In the genomic region with DNA sequence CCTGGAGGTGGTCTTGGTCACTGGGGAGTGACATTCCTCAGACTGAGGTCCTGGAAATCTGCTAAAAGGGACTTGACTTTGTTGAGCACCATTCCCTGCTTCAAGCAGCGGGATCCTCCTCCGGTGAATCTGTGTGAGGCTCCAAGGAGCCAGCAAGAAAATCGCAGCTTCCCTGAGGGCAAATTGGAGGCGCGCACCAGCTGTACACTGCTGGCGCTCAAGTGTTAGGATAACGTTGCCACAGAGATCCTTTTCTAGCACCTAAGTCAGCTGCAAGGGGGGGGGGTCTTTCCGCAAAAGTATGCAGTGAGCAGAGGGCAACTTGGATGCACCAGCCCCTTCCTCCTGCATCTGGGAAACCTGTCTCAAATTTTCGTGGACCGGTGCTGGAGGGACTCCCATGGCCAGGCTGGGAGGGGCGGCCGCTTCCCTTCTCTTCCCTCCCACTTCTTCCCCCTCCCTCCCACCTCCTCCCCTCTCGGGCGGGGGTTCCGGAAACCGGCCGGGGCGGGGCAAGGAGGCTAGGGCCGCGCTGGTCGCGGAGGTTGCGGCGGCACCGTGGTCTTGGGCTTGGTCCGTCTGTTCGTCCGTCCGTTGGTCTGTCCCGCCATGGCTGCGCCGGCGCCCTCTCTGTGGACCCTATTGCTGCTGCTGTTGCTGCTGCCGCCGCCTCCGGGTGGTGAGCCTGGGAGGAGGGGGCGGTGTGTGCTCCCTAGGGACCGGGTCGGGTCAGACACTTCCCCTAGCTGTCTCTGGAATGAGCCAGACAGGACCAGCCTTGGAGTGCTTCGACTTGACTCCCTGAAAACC, we compare ENCODE assay signal across 8 mouse cellular contexts. TPM values are rescaled to one million over a fixed set of nuclear protein-coding genes. Genes with fewer than 3 reads are reported as not detected.
DNase-seq lines count a peak whose midpoint lies in the region; ATAC-seq and TF ChIP-seq lines count a peak whose summit lies in the region.

A gene (plus strand): TSS at position 480 of the 810 bp plus-strand sequence.

- intact Hi-C loops in gastrocnemius, postnatal 36 days (cut with DNase I), result no loop called here

- H3K4me1 ChIP-seq in limb, embryonic 11.5 days (ENCODE audit: control insufficient read depth, insufficient read depth, low read length), result no peaks in the 10 kb centered on the region
- H3K4me1 ChIP-seq in midbrain, embryonic 11.5 days (ENCODE audit: control insufficient read depth, insufficient read depth, low read length), result peaks cover 3% of the 10 kb centered on the region; the same call in 1 of the 2 replicates
- peaks cover 27% of the 10 kb centered on the region for H3K4me1 ChIP-seq in stomach, embryonic 15.5 days

- H3K27ac ChIP-seq in layer of hippocampus, adult 2 months, result peak within 1 kb of the TSS; percentile 73
- 0 out of 2 replicates have a peak within 1 kb of the TSS, but pooled peaks have one; percentile 8 for H3K27ac ChIP-seq in limb, embryonic 11.5 days (replicated peaks; ENCODE audit: low read depth, low read length)
- H3K27ac ChIP-seq in midbrain, embryonic 11.5 days (ENCODE audit: low read depth, low read length), result no peak within 1 kb of the TSS
- peak within 1 kb of the TSS; percentile 86 for H3K27ac ChIP-seq in stomach, embryonic 15.5 days

- ATAC-seq in inflammation-experienced regulatory T-cells, adult 6 months, result peak; percentile 80
- ATAC-seq in limb, embryonic 11.5 days (ENCODE audit: insufficient number of reproducible peaks, low FRiP score, low TSS enrichment, low read depth), result peak; percentile 89
- peak; percentile 87 for ATAC-seq in midbrain, embryonic 11.5 days (ENCODE audit: low FRiP score)
- peak; percentile 84 for ATAC-seq in stomach, embryonic 15.5 days (ENCODE audit: insufficient read depth, low FRiP score, low read depth)

- DNase-seq in layer of hippocampus, adult 2 months (ENCODE audit: low spot score in 2 of 2), result no peak
- DNase-seq in layer of hippocampus, adult 11-12 months (ENCODE audit: low spot score), result no peak
- DNase-seq in cerebellum, postnatal 36 days, result peak; percentile 34 to 59
- DNase-seq in gastrocnemius, postnatal 36 days, result peak; percentile 77 to 82
- DNase-seq in limb, embryonic 11.5 days (ENCODE audit: low spot score), result peak; percentile 90
- DNase-seq in midbrain, embryonic 11.5 days (ENCODE audit: low spot score, missing footprints), result peak; percentile 95

- H3K9ac ChIP-seq in limb, embryonic 11.5 days (ENCODE audit: low read length), result peak within 1 kb of the TSS; percentile 84
- peak within 1 kb of the TSS; percentile 72 for H3K9ac ChIP-seq in midbrain, embryonic 11.5 days (ENCODE audit: low read length)
- peak within 1 kb of the TSS; percentile 80 for H3K9ac ChIP-seq in stomach, embryonic 15.5 days

- under 1% methylated on average over 40 of the region's 40 CpGs for WGBS in limb, embryonic 11.5 days
- 0% methylated on average over 34 of the region's 40 CpGs for WGBS in midbrain, embryonic 11.5 days
- WGBS in stomach, embryonic 15.5 days, result under 1% methylated on average over 29 of the region's 40 CpGs

- H3K4me2 ChIP-seq in limb, embryonic 11.5 days (ENCODE audit: low read depth, severe bottlenecking), result peak within 1 kb of the TSS; percentile 83
- peak within 1 kb of the TSS; percentile 82 for H3K4me2 ChIP-seq in midbrain, embryonic 11.5 days
- H3K4me2 ChIP-seq in stomach, embryonic 15.5 days, result peak within 1 kb of the TSS; percentile 78

- TF ChIP-seq CTCF in layer of hippocampus, adult 2 months (conservative IDR thresholded peaks at IDR 0.05), result no peak

- no peaks in the 10 kb centered on the region for H3K9me3 ChIP-seq in limb, embryonic 11.5 days (ENCODE audit: control insufficient read depth, low read length)
- no peaks in the 10 kb centered on the region for H3K9me3 ChIP-seq in midbrain, embryonic 11.5 days (ENCODE audit: control insufficient read depth, low read length)
- H3K9me3 ChIP-seq in stomach, embryonic 15.5 days, result no peaks in the 10 kb centered on the region

- H3K36me3 ChIP-seq in limb, embryonic 11.5 days (ENCODE audit: control insufficient read depth, insufficient read depth, low read length), result no peaks in the 10 kb centered on the region
- no peaks in the 10 kb centered on the region for H3K36me3 ChIP-seq in midbrain, embryonic 11.5 days (ENCODE audit: control insufficient read depth, insufficient read depth, low read length)
- no peaks in the 10 kb centered on the region for H3K36me3 ChIP-seq in stomach, embryonic 15.5 days

- no peaks in the 10 kb centered on the region for H3K27me3 ChIP-seq in limb, embryonic 11.5 days (ENCODE audit: control insufficient read depth, insufficient read depth, low read length)
- H3K27me3 ChIP-seq in midbrain, embryonic 11.5 days (ENCODE audit: control insufficient read depth, insufficient read depth, low read length), result no peaks in the 10 kb centered on the region
- H3K27me3 ChIP-seq in stomach, embryonic 15.5 days (replicated peaks), result no peaks in the 10 kb centered on the region

- H3K4me3 ChIP-seq in layer of hippocampus, adult 2 months, result peak within 1 kb of the TSS; percentile 71
- peak within 1 kb of the TSS; percentile 73 for H3K4me3 ChIP-seq in limb, embryonic 11.5 days (ENCODE audit: low read depth, low read length)
- H3K4me3 ChIP-seq in midbrain, embryonic 11.5 days (ENCODE audit: low read depth, low read length), result peak within 1 kb of the TSS; percentile 55
- peak within 1 kb of the TSS; percentile 75 for H3K4me3 ChIP-seq in stomach, embryonic 15.5 days (replicated peaks)

RNA-seq across cellular contexts. Expression of the gene that starts here (rescaled TPM):
- 10 to 100 TPM; 56.5 to 58.4 TPM for total RNA-seq in layer of hippocampus, adult 2 months (2021)
- total RNA-seq in gastrocnemius, postnatal 36 days (2021), result 10 to 100 TPM; 11.9 to 13.4 TPM
- polyA plus RNA-seq in inflammation-experienced regulatory T-cells, adult 6 months (2017; shearing (Covaris generic)), result 1,000 to 10,000 TPM; 1,866 to 3,808 (median 3,640) TPM
- polyA plus RNA-seq in limb, embryonic 11.5 days (2014; fragmentation: Nextera tagmentation; extraction: Ambion mirVana), result 38.9 and 43.3 TPM in 2 replicates
- 27.1 and 29.9 TPM in 2 replicates for polyA plus RNA-seq in midbrain, embryonic 11.5 days (2014; fragmentation: Nextera tagmentation; extraction: Ambion mirVana)
- polyA plus RNA-seq in stomach, embryonic 15.5 days (2015; fragmentation: Nextera tagmentation; extraction: Ambion mirVana), result 104 and 107 TPM in 2 replicates

Comparison
In these comparisons a context has a peak if more than half of its experiments do, and no peak if none do; other contexts are left out.
1. RNA of the gene that starts here (polyA plus RNA-seq): 1,866 to 3,808 TPM in inflammation-experienced regulatory T-cells, adult 6 months; 104 to 107 TPM in stomach, embryonic 15.5 days, 38.9 to 43.3 TPM in limb, embryonic 11.5 days and 27.1 to 29.9 TPM in midbrain, embryonic 11.5 days; every median in the first group is over 10 times any median in the second.
2. DNase-seq: peak in cerebellum, postnatal 36 days (2 of 2), gastrocnemius, postnatal 36 days (2 of 2), limb, embryonic 11.5 days (single experiment) and midbrain, embryonic 11.5 days (single experiment); none in layer of hippocampus, adult 2 months (0 of 2) and layer of hippocampus, adult 11-12 months (single experiment).
3. Peak in every context shown above with its lines, with median percentiles within 50 percentile points of each other: H3K4me3 ChIP-seq, ATAC-seq, H3K4me2 ChIP-seq and H3K9ac ChIP-seq.